Mouse (Mus musculus) heart, adult 2 months (tissue): ENCODE data around the gene Akr7a5.

ENCODE experiments used
- CTCF ChIP-seq: fragments of 200-600 bp; IDR thresholded peaks from 2 replicates; pipeline ENCODE4 v1.8.1; 2022; ENCODE audit warnings: antibody characterized with exemption, mild to moderate bottlenecking, moderate library complexity
- POLR2A ChIP-seq: fragments of 200-500 bp; IDR thresholded peaks from 2 replicates; pipeline ENCODE4 v1.6.1; 2011; ENCODE audit warnings: mild to moderate bottlenecking, low read depth, low read length, control low read depth; ENCODE audit not compliant: insufficient read depth

- TF ChIP-seq CTCF (no peak), POLR2A (no peak)
Observed at GRCm38 (mm10) chr4:139345416-139346019, 35.0 kb downstream of the Akr7a5 start.
